9 mouse cellular contexts compared by ENCODE assay signal in the genomic region with DNA sequence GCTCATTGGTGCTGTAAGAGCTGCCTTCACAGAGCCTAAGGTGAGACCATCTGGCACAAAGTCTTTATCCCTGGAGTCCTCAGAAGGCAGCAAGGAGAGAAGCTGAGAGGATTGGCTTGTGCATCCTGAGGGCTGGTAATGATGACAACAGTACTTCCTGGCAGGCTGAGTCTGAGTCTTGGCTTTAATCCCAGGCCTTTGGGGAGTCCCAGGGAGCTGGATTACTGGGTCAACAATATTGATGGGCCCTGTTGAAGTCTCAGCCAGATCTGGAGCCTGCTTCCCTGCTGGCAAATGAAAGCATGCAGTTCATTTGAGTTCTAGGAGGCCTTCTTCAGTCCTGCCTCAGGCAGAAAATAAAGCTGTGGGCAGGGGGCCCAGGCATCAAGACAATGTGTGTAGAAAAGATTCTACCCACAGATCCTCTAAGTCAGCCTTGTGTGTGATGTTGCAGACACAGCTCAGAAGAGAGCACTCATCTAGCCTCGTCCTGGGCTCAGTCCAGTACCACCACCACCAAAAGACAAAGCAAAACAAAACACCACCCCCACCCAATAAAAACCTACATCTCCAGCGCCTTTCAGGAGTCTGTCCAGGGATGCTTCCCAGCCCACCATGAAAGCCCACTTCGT.
DNase-seq lines count a peak whose midpoint lies in the region; ATAC-seq and TF ChIP-seq lines count a peak whose summit lies in the region.
"Had no signal": no experiment of that assay in that cellular context is flagged by ENCODE, and none has a peak within 500 bp of the region (broad histone marks: within the 10 kb centered on the region; RNA-seq: fewer than 3 reads in every experiment).

No protein-coding gene starts in this region.

- H3K9ac ChIP-seq in forebrain, postnatal 0 days: no peak overlapping the region
- H3K9ac ChIP-seq in forebrain, embryonic 13.5 days: no peak overlapping the region
- H3K9ac ChIP-seq in heart, embryonic 16.5 days (ENCODE audit: low read length): no peak overlapping the region
- H3K9ac ChIP-seq: neural tube, embryonic 13.5 days had no signal

- peak; percentile 34 for ATAC-seq in forebrain, postnatal 0 days
- ATAC-seq in forebrain, embryonic 13.5 days: no peak
- peak; percentile 70; the same call in 1 of the 2 replicates for ATAC-seq in heart, embryonic 16.5 days (replicated peaks; ENCODE audit: extremely low read depth, insufficient read depth, low FRiP score)
- no peak for ATAC-seq in megakaryocyte-erythroid progenitor cell, adult 5-6 weeks (replicated peaks; ENCODE audit: low FRiP score, low TSS enrichment, poor library complexity, severe bottlenecking)
- ATAC-seq in activated CD4-positive, CD25-positive, alpha-beta regulatory T cell, adult 4 months: no peak

- H3K36me3 ChIP-seq in forebrain, postnatal 0 days (ENCODE audit: insufficient read depth): no peaks in the 10 kb centered on the region
- no peaks in the 10 kb centered on the region for H3K36me3 ChIP-seq in forebrain, embryonic 13.5 days (ENCODE audit: poor library complexity, severe bottlenecking)
- no peaks in the 10 kb centered on the region for H3K36me3 ChIP-seq in heart, embryonic 16.5 days (ENCODE audit: control insufficient read depth, insufficient read depth)
- H3K36me3 ChIP-seq: neural tube, embryonic 13.5 days had no signal

- 78% methylated on average over 3 of the region's 3 CpGs for whole genome bisulfite sequencing in forebrain, postnatal 0 days
- WGBS in forebrain, embryonic 13.5 days: 89% methylated on average over 3 of the region's 3 CpGs
- 77% methylated on average over 3 of the region's 3 CpGs for WGBS in heart, embryonic 16.5 days

- no peak for TF ChIP-seq CTCF in forebrain, postnatal 0 days (IDR thresholded peaks at IDR 0.05; ENCODE audit: low read depth)

- no peaks in the 10 kb centered on the region for H3K9me3 ChIP-seq in forebrain, postnatal 0 days (ENCODE audit: low read length)
- no peaks in the 10 kb centered on the region for H3K9me3 ChIP-seq in forebrain, embryonic 13.5 days (replicated peaks)
- no peaks in the 10 kb centered on the region for H3K9me3 ChIP-seq in heart, embryonic 16.5 days (replicated peaks; ENCODE audit: control insufficient read depth, low read length)
- H3K9me3 ChIP-seq: neural tube, embryonic 13.5 days had no signal

- H3K27me3 ChIP-seq in forebrain, postnatal 0 days (ENCODE audit: insufficient read depth, low read length): no peaks in the 10 kb centered on the region
- no peaks in the 10 kb centered on the region for H3K27me3 ChIP-seq in forebrain, embryonic 13.5 days
- H3K27me3 ChIP-seq in heart, embryonic 16.5 days (ENCODE audit: control insufficient read depth, insufficient read depth, low read length): no peaks in the 10 kb centered on the region
- H3K27me3 ChIP-seq: neural tube, embryonic 13.5 days had no signal

- no peak overlapping the region for H3K4me2 ChIP-seq in forebrain, postnatal 0 days (ENCODE audit: low read depth)
- H3K4me2 ChIP-seq in forebrain, embryonic 13.5 days: no peak overlapping the region
- H3K4me2 ChIP-seq in heart, embryonic 16.5 days (ENCODE audit: low read depth, low read length): no peak overlapping the region
- H3K4me2 ChIP-seq: neural tube, embryonic 13.5 days had no signal

- no peak overlapping the region for H3K4me3 ChIP-seq in forebrain, postnatal 0 days (ENCODE audit: low read depth, low read length)
- no peak overlapping the region for H3K4me3 ChIP-seq in forebrain, embryonic 13.5 days
- H3K4me3 ChIP-seq in heart, embryonic 16.5 days (ENCODE audit: low read length): no peak overlapping the region
- H3K4me3 ChIP-seq: neural tube, embryonic 13.5 days had no signal

- H3K27ac ChIP-seq in forebrain, postnatal 0 days (ENCODE audit: low read depth, low read length): no peak overlapping the region
- no peak overlapping the region for H3K27ac ChIP-seq in forebrain, embryonic 13.5 days
- no peak overlapping the region for H3K27ac ChIP-seq in heart, embryonic 16.5 days (ENCODE audit: low read length)
- H3K27ac ChIP-seq: neural tube, embryonic 13.5 days had no signal

- DNase-seq in forebrain, postnatal 0 days: peak; percentile 41
- peak; percentile 13 for DNase-seq in ovary, postnatal 36 days (ENCODE audit: low spot score)
- DNase-seq in ovary, adult 18-20 months (ENCODE audit: low spot score): no peak
- peak; percentile 22 to 51 for DNase-seq in lung, postnatal 4 days

- no peaks in the 10 kb centered on the region for H3K4me1 ChIP-seq in forebrain, postnatal 0 days (ENCODE audit: insufficient read depth)
- no peaks in the 10 kb centered on the region for H3K4me1 ChIP-seq in forebrain, embryonic 13.5 days
- 0 out of 2 replicates have a peak, but pooled peaks cover 6% of the 10 kb centered on the region for H3K4me1 ChIP-seq in heart, embryonic 16.5 days (ENCODE audit: control insufficient read depth, insufficient read depth, low read length)
- H3K4me1 ChIP-seq: neural tube, embryonic 13.5 days had no signal

Comparison
In these comparisons a context has a peak if more than half of its experiments do, and no peak if none do; other contexts are left out.
1. ATAC-seq: peak in forebrain, postnatal 0 days (single experiment) and heart, embryonic 16.5 days (single experiment); none in forebrain, embryonic 13.5 days (single experiment), megakaryocyte-erythroid progenitor cell, adult 5-6 weeks (single experiment) and activated CD4-positive, CD25-positive, alpha-beta regulatory T cell, adult 4 months (single experiment).